In the genomic region with DNA sequence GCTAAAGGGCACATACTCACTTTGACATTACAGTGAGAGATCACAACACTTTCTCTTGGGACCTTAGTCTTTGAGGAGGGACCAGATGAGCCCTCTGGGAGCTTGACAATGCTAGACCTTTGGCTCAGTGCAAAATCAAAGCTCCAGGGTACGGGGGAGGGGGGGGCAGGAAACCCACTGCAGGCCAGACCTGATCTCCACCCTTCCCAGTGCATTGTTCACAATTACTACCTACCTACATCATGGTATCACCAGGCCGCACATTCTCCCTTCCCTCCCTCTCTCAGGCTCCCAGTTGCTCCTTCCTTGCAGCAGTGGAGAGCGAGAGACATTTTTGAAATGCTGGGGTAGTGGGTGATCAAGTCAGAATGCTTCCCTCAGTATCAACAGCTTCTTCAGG, we compare ENCODE assay signal across 9 mouse cellular contexts. TPM values are rescaled to one million over a fixed set of nuclear protein-coding genes. Genes with fewer than 3 reads are reported as not detected.
DNase-seq lines count a peak whose midpoint lies in the region; ATAC-seq and TF ChIP-seq lines count a peak whose summit lies in the region.
"Had no signal": no experiment of that assay in that cellular context is flagged by ENCODE, and none has a peak within 500 bp of the region (broad histone marks: within the 10 kb centered on the region; RNA-seq: fewer than 3 reads in every experiment).

No protein-coding gene starts in this region.

- H3K4me3 ChIP-seq in stomach, embryonic 15.5 days (replicated peaks): 0 out of 2 replicates have a peak overlapping the region, but pooled peaks have one; percentile 1
- no peak overlapping the region for H3K4me3 ChIP-seq in stomach, postnatal 0 days (ENCODE audit: low read depth, low read length)
- H3K4me3 ChIP-seq in lung, adult 2 months (replicated peaks; ENCODE audit: extremely low read depth, low read depth, low read length): peak overlapping the region; percentile 81

- TF ChIP-seq POLR2A in lung, adult 2 months (IDR thresholded peaks at IDR 0.05; ENCODE audit: borderline replicate concordance, extremely low read depth, low read depth, low read length): peak; percentile 61; the same call in 1 of the 2 replicates

- 87% methylated on average over 3 of the region's 3 CpGs for WGBS in stomach, embryonic 15.5 days
- 90% methylated on average over 3 of the region's 3 CpGs for WGBS in stomach, postnatal 0 days
- 52% methylated on average over 3 of the region's 3 CpGs for WGBS in lung, adult 2 months

- no peak overlapping the region for H3K9ac ChIP-seq in stomach, embryonic 15.5 days
- H3K9ac ChIP-seq in stomach, postnatal 0 days (ENCODE audit: low read length): no peak overlapping the region

- no peaks in the 10 kb centered on the region for H3K27me3 ChIP-seq in stomach, embryonic 15.5 days (replicated peaks)
- no peaks in the 10 kb centered on the region for H3K27me3 ChIP-seq in stomach, postnatal 0 days (ENCODE audit: control insufficient read depth, insufficient read depth, low read length)

- no peak for ATAC-seq in stomach, embryonic 15.5 days (ENCODE audit: insufficient read depth, low FRiP score, low read depth)
- no peak for ATAC-seq in stomach, postnatal 0 days (ENCODE audit: low FRiP score, low TSS enrichment)

- no peaks in the 10 kb centered on the region for H3K36me3 ChIP-seq in stomach, embryonic 15.5 days
- H3K36me3 ChIP-seq in stomach, postnatal 0 days (ENCODE audit: control insufficient read depth, insufficient read depth, low read length): no peaks in the 10 kb centered on the region

- no peak overlapping the region for H3K27ac ChIP-seq in stomach, embryonic 15.5 days
- H3K27ac ChIP-seq in stomach, postnatal 0 days (replicated peaks): no peak overlapping the region

- peak; percentile 21 for DNase-seq in adrenal gland, adult 2 months
- DNase-seq in adrenal gland, adult 8-10 months: no peak
- DNase-seq in stomach, postnatal 0 days (ENCODE audit: low spot score): no peak
- DNase-seq in lung, adult 2 months: no peak
- no peak for DNase-seq in c-Kit-positive CD71-positive TER-119-positive erythroid progenitor cells, embryonic 14.5 days (ENCODE audit: low spot score)
- no peak for DNase-seq in cerebellum, adult 9-11 months
- no peak for DNase-seq in spleen, postnatal 36 days (ENCODE audit: low spot score in 2 of 2)
- DNase-seq: thymus, postnatal 36 days had no signal

- H3K9me3 ChIP-seq in stomach, embryonic 15.5 days: no peaks in the 10 kb centered on the region
- no peaks in the 10 kb centered on the region for H3K9me3 ChIP-seq in stomach, postnatal 0 days (ENCODE audit: control insufficient read depth, low read length)

- no peak overlapping the region for H3K4me2 ChIP-seq in stomach, embryonic 15.5 days
- no peak overlapping the region for H3K4me2 ChIP-seq in stomach, postnatal 0 days (replicated peaks; ENCODE audit: low read depth)

- TF ChIP-seq EP300 in stomach, postnatal 0 days (optimal IDR thresholded peaks at IDR 0.05): no peak

- H3K4me1 ChIP-seq in stomach, embryonic 15.5 days: peaks cover 13% of the 10 kb centered on the region; the same call in 1 of the 2 replicates
- H3K4me1 ChIP-seq in stomach, postnatal 0 days (replicated peaks; ENCODE audit: control insufficient read depth, insufficient read depth): no peaks in the 10 kb centered on the region
- H3K4me1 ChIP-seq in lung, adult 2 months (ENCODE audit: control insufficient read depth, insufficient read depth, low read length): no peaks in the 10 kb centered on the region; the same call in 1 of the 2 replicates

- no peak for TF ChIP-seq CTCF in stomach, postnatal 0 days (IDR thresholded peaks at IDR 0.05; ENCODE audit: low read depth)
- TF ChIP-seq CTCF in lung, adult 2 months (IDR thresholded peaks at IDR 0.05; ENCODE audit: insufficient read depth, low read length): no peak

RNA-seq across cellular contexts. Expression of a gene that starts 3.5 kb away (rescaled TPM):
- 10 to 100 TPM; 18.9 to 21.8 TPM for total RNA-seq in adrenal gland, adult 2 months (2021)
- polyA plus RNA-seq in adrenal gland, adult 2 months (2012; rRNA removed): 25.0 and 26.8 TPM in 2 replicates
- total RNA-seq in adrenal gland, adult 8-10 months (2022): 10 to 100 TPM; 14.7 to 17.5 (median 15.3) TPM
- 16.9 and 17.4 TPM in 2 replicates for polyA plus RNA-seq in stomach, embryonic 15.5 days (2015; fragmentation: Nextera tagmentation; extraction: Ambion mirVana)
- polyA plus RNA-seq in stomach, postnatal 0 days (2015; fragmentation: Nextera tagmentation; extraction: Ambion mirVana): 6.6 and 6.7 TPM in 2 replicates
- 230 and 289 TPM in 2 replicates for polyA plus RNA-seq in lung, adult 2 months (2012; rRNA removed)
